Mouse (Mus musculus) ES-Bruce4 (cell line): Measurements from ENCODE around the gene Esrrg.

Experiments used
- CTCF ChIP-seq: IDR thresholded peaks from one replicate; pipeline ENCODE4 v1.8.1; 2011; ENCODE audit warnings: low read depth, low read length
- EP300 ChIP-seq: IDR thresholded peaks from 2 replicates; pipeline ENCODE4 v1.6.1; 2011; ENCODE audit warnings: low read depth, low read length; ENCODE audit not compliant: insufficient read depth
- POLR2A ChIP-seq: IDR thresholded peaks from one replicate; pipeline ENCODE4 v1.8.1; 2011; ENCODE audit warnings: low read length; ENCODE audit not compliant: insufficient read depth

DNA sequence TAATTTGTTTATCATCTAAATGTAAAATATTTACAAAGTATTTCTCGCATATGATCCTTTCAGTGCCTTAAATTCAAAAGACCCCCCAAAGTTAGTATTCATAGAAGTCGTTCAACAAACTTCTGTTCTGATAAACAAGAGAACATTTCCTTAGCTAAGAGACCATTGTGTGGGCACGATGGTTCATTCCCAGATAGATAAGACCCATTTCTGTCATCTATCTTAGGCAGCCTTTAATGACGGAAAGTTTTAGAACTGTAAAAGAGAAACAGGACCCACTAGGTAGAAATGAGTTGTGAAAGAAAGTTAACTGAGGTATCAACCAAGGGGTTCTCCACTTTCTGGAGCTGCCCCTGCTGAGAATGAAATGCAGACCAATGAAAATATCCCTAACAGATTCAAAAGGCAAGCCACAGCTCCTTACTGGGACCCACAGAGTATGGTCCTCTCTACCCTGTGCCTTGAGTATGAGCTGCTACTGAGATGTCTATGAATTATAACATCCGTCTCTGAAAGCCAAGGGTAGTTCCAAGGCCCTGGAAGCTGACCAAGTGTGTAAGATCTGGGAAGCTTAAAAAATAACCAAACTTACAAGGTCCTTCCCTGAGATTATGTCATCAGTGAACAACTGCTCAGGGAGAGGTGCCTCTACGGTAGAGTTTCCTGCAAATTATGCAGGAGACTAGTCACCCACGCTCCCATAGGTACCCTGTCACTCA is 548.8 kb downstream of the Esrrg start:
- TF ChIP-seq CTCF (no peak), POLR2A (no peak), EP300 (no peak)
